Mouse (Mus musculus): ENCODE measurements at regions not wholly inside any gene's neighbourhood (a gene's known extent, or its start where the extent isn't known, plus 50 kb on each side); places are given as distances from the start of the nearest gene placed in this dataset.

GRCm38 (mm10) chr17:51408894-51409293, 229.7 kb upstream of the Tbc1d5 start:
- TF ChIP-seq CTCF (IDR thresholded peaks at IDR 0.05; ENCODE audit: low read depth) (no peak), EP300 (IDR thresholded peaks at IDR 0.05; ENCODE audit: low read depth) (no peak)
